Mouse (Mus musculus): Measurements from ENCODE around the gene Slc48a1. TPM values are rescaled to one million over a fixed set of nuclear protein-coding genes. Genes with fewer than 3 reads are reported as not detected.

Gene Slc48a1
- polyA plus RNA-seq, 1 experiment = 160 TPM

DNA sequence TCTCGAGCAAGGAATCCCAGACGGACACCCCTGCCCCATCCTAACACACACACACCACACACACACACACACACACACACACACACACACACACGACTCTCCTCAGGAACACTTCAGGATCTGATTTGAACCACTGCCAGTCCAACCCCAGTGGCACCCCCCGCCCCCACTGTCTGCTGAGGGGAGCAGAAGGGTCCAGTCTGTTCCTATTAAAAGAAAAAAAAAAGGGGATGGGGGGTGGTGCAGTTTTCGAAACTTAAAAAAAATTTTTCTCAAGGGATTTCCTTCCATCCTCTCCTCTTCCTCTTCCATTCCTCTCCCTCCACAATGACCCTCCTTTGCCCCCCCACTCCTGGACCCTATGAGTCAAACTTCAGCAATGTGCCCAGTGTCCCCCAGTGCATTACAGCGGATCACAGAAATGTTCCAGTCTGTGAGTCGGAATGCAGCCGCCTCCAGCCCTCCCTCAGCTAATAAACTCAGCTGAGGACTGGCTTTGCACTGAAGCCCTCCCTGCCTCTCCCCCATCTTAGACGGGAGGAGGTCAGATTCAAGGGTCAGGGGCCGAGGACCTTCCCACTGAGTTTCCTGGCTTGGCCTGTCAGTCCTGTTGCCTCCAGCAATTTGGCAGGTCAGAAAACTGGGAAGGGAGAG is 53.8 kb downstream of the Slc48a1 start:
- TF ChIP-seq GATA1 (IDR thresholded peaks at IDR 0.05; ENCODE audit: low read length) = no peak

DNA sequence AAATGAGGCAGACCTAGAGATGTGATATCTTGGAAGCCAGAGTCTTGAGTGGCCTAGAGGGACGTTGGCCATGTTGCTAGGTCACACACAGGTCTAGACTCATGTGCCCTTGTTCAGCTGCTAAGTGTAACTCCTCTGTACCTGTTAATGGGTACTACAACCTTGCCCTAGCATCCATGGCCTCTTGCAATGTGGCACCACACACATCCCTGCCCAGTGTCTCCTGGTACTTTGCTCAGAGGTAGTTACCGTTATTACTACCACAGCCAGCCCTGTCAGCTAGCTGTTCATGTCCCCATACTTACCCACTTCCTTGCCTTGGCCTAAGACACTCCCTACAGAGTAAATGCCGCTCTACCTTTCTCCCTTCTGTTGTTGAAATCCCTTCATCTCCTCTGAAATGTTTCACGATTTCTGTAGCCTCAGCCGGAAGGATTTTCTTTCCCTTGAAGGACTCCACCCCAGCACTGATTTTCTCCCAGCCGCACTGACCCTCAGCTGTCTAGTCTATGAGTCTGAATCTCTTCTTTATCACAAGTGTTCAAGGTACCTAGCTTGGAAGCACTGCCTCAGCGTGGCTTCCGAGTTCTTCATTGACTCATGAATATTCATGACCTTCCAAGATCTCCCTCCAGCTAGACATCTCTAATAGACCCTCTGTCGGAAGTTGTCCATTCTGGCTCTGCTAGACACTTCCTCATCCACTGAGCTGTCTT is 54.6 kb downstream of the Slc48a1 start:
- TF ChIP-seq GATA1 (IDR thresholded peaks at IDR 0.05; ENCODE audit: low read length) = no peak

GRCm38 (mm10) chr15:97836153-97836893 is 58.0 kb downstream of the Slc48a1 start:
- no peak for TF ChIP-seq GATA1 (IDR thresholded peaks at IDR 0.05; ENCODE audit: low read length)

- no peak for TF ChIP-seq GATA1 (IDR thresholded peaks at IDR 0.05; ENCODE audit: low read length)
Observed at GRCm38 (mm10) chr15:97836894-97837247, 58.6 kb downstream of the Slc48a1 start.

- TF ChIP-seq GATA1 (IDR thresholded peaks at IDR 0.05; ENCODE audit: low read length) = no peak
Observed at GRCm38 (mm10) chr15:97837491-97838061, 59.3 kb downstream of the Slc48a1 start.

GRCm38 (mm10) chr15:97838395-97838794 is 60.1 kb downstream of the Slc48a1 start:
- no peak for TF ChIP-seq GATA1 (IDR thresholded peaks at IDR 0.05; ENCODE audit: low read length)

GRCm38 (mm10) chr15:97839012-97839411 is 60.7 kb downstream of the Slc48a1 start:
- TF ChIP-seq GATA1 (IDR thresholded peaks at IDR 0.05; ENCODE audit: low read length) = no peak

GRCm38 (mm10) chr15:97839473-97839872 is 61.2 kb downstream of the Slc48a1 start:
- no peak for TF ChIP-seq GATA1 (IDR thresholded peaks at IDR 0.05; ENCODE audit: low read length)

- TF ChIP-seq GATA1 (IDR thresholded peaks at IDR 0.05; ENCODE audit: low read length) = no peak
Observed at GRCm38 (mm10) chr15:97839991-97840455, 61.7 kb downstream of the Slc48a1 start.

DNA sequence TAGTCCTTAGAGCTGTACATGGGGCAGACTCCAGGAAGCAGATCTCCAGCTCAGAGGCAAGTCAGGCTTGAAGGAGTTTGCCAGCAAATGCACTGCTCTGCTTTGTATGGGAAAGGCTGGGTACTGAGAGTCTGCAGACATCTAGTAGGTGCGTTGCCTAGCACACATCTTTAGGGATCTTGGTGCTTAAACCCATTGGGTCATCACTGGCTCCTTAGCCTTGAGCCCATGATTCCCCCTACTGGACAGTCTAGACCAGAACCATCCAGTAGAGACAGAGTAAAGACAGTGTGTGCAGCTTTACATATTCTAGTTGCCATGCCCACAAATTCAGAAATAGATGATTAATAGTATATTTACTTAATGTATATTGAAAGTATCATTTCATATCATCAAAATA is 62.5 kb downstream of the Slc48a1 start:
- TF ChIP-seq GATA1 (IDR thresholded peaks at IDR 0.05; ENCODE audit: low read length) = no peak

DNA sequence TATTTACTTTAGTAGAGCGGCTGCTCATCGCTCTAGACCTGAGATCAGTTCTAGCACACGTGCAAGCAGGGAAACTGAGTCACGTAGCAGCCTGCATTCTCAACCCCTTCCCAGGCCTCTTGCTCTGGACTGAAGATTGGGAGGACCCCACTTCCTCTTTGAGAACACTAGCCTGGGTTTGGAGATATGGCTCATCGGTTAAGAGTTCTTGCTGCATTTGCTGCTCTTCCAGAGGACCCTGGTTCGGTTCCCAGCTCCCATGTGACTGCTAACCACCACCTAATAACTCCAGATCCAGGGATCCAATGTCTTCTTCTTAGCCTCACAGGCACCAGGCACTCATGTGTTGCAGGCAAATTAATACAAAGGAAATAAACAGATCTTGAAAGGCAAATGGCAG is 63.1 kb downstream of the Slc48a1 start:
- no peak for TF ChIP-seq GATA1 (IDR thresholded peaks at IDR 0.05; ENCODE audit: low read length)

- no peak for TF ChIP-seq GATA1 (IDR thresholded peaks at IDR 0.05; ENCODE audit: low read length)
Observed at GRCm38 (mm10) chr15:97842058-97842457, 63.7 kb downstream of the Slc48a1 start.

Other genes starting within 250 kb of the Slc48a1 start
- 22.2 and 22.8 TPM in 2 replicates for gene Rpap3, start 72.7 kb upstream of the Slc48a1 start, polyA plus RNA-seq (2012)
- not detected in 2 replicates for gene Endou, start 47.2 kb upstream of the Slc48a1 start, polyA plus RNA-seq (2012)
- gene Rapgef3, start 10.5 kb upstream of the Slc48a1 start, polyA plus RNA-seq (2012) = 0.05 TPM in 1 of 2 replicates, not detected in the other
- gene Hdac7, start 66.0 kb downstream of the Slc48a1 start, polyA plus RNA-seq (2012) = 128 and 174 TPM in 2 replicates
- not detected in 2 replicates for gene Vdr, start 132.1 kb downstream of the Slc48a1 start, polyA plus RNA-seq (2012)
- gene Tmem106c, start 185.7 kb downstream of the Slc48a1 start, polyA plus RNA-seq (2012) = 15.5 and 21.5 TPM in 2 replicates
- gene Col2a1, start 226.2 kb downstream of the Slc48a1 start, polyA plus RNA-seq (2012) = 0.03 and 0.05 TPM in 2 replicates